Mouse (Mus musculus): ENCODE measurements around the gene Wasf3. TPM values are rescaled to one million over a fixed set of nuclear protein-coding genes. Genes with fewer than 3 reads are reported as not detected.
"Not testable (repeated sequence)": the region's sequence is repeated elsewhere in the genome, so short reads cannot be mapped to it uniquely, and the experiment has no call there.

Gene Wasf3
- total RNA-seq, 2 experiments from 2014 or later, result 0.29 to 0.31 TPM

- no peak for DNase-seq
These were observed 66.9 kb downstream of the Wasf3 start for GRCm38 (mm10) chr5:146451592-146452254.

- DNase-seq, result no peak
These were observed 68.8 kb downstream of the Wasf3 start for GRCm38 (mm10) chr5:146453556-146453955.

- no peak for DNase-seq
These were observed 76.8 kb downstream of the Wasf3 start for GRCm38 (mm10) chr5:146461612-146462011.

- DNase-seq, result no peak
These were observed 81.9 kb downstream of the Wasf3 start for GRCm38 (mm10) chr5:146466663-146467062.

- DNase-seq, result no peak
These were observed 83.5 kb downstream of the Wasf3 start for GRCm38 (mm10) chr5:146468311-146468710.

GRCm38 (mm10) chr5:146470821-146471220 is 86.0 kb downstream of the Wasf3 start:
- DNase-seq, result no peak

- DNase-seq, result no peak
These were observed 86.5 kb downstream of the Wasf3 start for GRCm38 (mm10) chr5:146471311-146471710.

GRCm38 (mm10) chr5:146471821-146472220 is 87.0 kb downstream of the Wasf3 start:
- no peak for DNase-seq

- DNase-seq, result peak; percentile 41
These were observed 94.8 kb downstream of the Wasf3 start for GRCm38 (mm10) chr5:146479564-146479963.

GRCm38 (mm10) chr5:146481665-146482064 is 96.9 kb downstream of the Wasf3 start, which contains the start of gene Gm6408:
Gene Gm6408 (plus strand): TSS chr5:146481965.
- not testable (repeated sequence) for DNase-seq

GRCm38 (mm10) chr5:146488959-146489358 is 104.2 kb downstream of the Wasf3 start:
- DNase-seq, result peak; percentile 44

- not testable (repeated sequence) for DNase-seq
These were observed 106.3 kb downstream of the Wasf3 start, which contains the start of gene Gm6370 for GRCm38 (mm10) chr5:146491063-146491462. Gene Gm6370 (plus strand): TSS chr5:146491363.

- not testable (repeated sequence) for DNase-seq
These were observed 117.3 kb downstream of the Wasf3 start, which contains the start of gene 4930449I24Rik for GRCm38 (mm10) chr5:146502099-146502498. Gene 4930449I24Rik (plus strand): TSS chr5:146502399.

GRCm38 (mm10) chr5:146513823-146514222 is 129.0 kb downstream of the Wasf3 start, which contains the start of gene Gm3402:
Gene Gm3402 (plus strand): TSS chr5:146514123.
- not testable (repeated sequence) for DNase-seq

Other genes with a start within 250 kb of the Wasf3 start
- gene Gm5565, start 224.4 kb upstream of the Wasf3 start, total RNA-seq (2021), result not detected
- gene Gm6309, start 214.3 kb upstream of the Wasf3 start, total RNA-seq (2021), result not detected
- under 1 TPM; 0.81 to 0.91 TPM for gene 1700001J03Rik, start 199.7 kb upstream of the Wasf3 start, total RNA-seq (2021)
- gene Rnf6, start 163.4 kb upstream of the Wasf3 start, total RNA-seq (2021), result 10 to 100 TPM; 44.4 to 48.0 TPM
- gene Cdk8, start 153.8 kb upstream of the Wasf3 start, total RNA-seq (2021), result 10 to 100 TPM; 25.5 to 26.5 TPM
- not detected for gene Gm6408, start 97.0 kb downstream of the Wasf3 start, total RNA-seq (2021)
- gene Gm6370, start 106.4 kb downstream of the Wasf3 start, total RNA-seq (2021), result not detected
- gene 4930449I24Rik, start 117.4 kb downstream of the Wasf3 start, total RNA-seq (2021), result not detected
- gene Gm3402, start 129.1 kb downstream of the Wasf3 start, total RNA-seq (2021), result not detected
- not detected for gene Gm3404, start 140.8 kb downstream of the Wasf3 start, total RNA-seq (2021)
- not detected for gene Gm3409, start 152.7 kb downstream of the Wasf3 start, total RNA-seq (2021)
- not detected for gene Gm3415, start 171.2 kb downstream of the Wasf3 start, total RNA-seq (2021)
- not detected for gene Gpr12, start 200.3 kb downstream of the Wasf3 start, total RNA-seq (2021)

Measured in heart, postnatal 4 days (tissue).